Mouse (Mus musculus): Measurements from ENCODE around the gene Dppa1. TPM values are rescaled to one million over a fixed set of nuclear protein-coding genes. Genes with fewer than 3 reads are reported as not detected.

Gene Dppa1
- polyA plus RNA-seq, 1 experiment: not detected

- no peak overlapping the region for H3K4me3 ChIP-seq (ENCODE audit: insufficient read depth, low read length)
- TF ChIP-seq POLR2A (IDR thresholded peaks at IDR 0.05; ENCODE audit: borderline replicate concordance, low read depth, low read length): no peak
- no peak for TF ChIP-seq CTCF (IDR thresholded peaks at IDR 0.05; ENCODE audit: low read depth, low read length)
- H3K4me1 ChIP-seq (ENCODE audit: control insufficient read depth, insufficient read depth, low read length): no peaks in the 10 kb centered on the region
- no peak overlapping the region for H3K27ac ChIP-seq (ENCODE audit: insufficient read depth, low read depth, low read length)
Observed at GRCm38 (mm10) chr11:46564671-46565070, 64.4 kb downstream of the Dppa1 start.

DNA sequence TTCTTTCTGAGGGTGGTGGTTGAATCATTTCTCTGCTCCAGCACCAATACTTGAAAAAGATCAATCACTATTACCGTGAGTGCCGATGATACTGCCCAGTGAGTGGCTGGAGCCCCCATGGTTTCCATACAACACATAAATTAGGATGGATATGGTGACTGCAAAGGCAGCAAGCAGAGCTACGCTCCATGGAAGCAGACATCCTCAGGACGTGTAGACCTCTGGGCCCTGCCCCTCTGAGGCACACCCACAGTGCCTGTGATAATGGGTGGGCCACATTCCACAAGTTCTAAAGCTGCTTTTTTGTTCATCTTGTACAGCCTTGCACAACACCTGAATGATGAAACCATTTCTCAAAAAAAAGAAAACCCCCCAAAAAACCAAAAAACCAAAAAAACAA is 68.0 kb downstream of the Dppa1 start:
- Histone ChIP-seq H3K4me1 (ENCODE audit: control insufficient read depth, insufficient read depth, low read length) (no peaks in the 10 kb centered on the region), H3K27ac (ENCODE audit: insufficient read depth, low read depth, low read length) (no peak overlapping the region), H3K4me3 (ENCODE audit: insufficient read depth, low read length) (no peak overlapping the region)
- no peak for TF ChIP-seq POLR2A (IDR thresholded peaks at IDR 0.05; ENCODE audit: borderline replicate concordance, low read depth, low read length)
- no peak for TF ChIP-seq CTCF (IDR thresholded peaks at IDR 0.05; ENCODE audit: low read depth, low read length)

Other genes with a start within 250 kb of the Dppa1 start
- gene Itk, start 239.7 kb downstream of the Dppa1 start, polyA plus RNA-seq (2012; ENCODE audit: insufficient read depth, insufficient read length, missing spikeins): 0.35 TPM in 1 of 2 replicates, not detected in the other
- gene Fam71b, start 232.7 kb downstream of the Dppa1 start, polyA plus RNA-seq (2012; ENCODE audit: insufficient read depth, insufficient read length, missing spikeins): not detected in 2 replicates
- gene Med7, start 192.3 kb downstream of the Dppa1 start, polyA plus RNA-seq (2012; ENCODE audit: insufficient read depth, insufficient read length, missing spikeins): 33.4 and 39.9 TPM in 2 replicates
- 22.1 and 27.7 TPM in 2 replicates for gene Havcr2, start 174.3 kb downstream of the Dppa1 start, polyA plus RNA-seq (2012; ENCODE audit: insufficient read depth, insufficient read length, missing spikeins)
- not detected in 2 replicates for gene Gm12169, start 105.0 kb downstream of the Dppa1 start, polyA plus RNA-seq (2012; ENCODE audit: insufficient read depth, insufficient read length, missing spikeins)
- gene BC053393, start 57.7 kb downstream of the Dppa1 start, polyA plus RNA-seq (2012; ENCODE audit: insufficient read depth, insufficient read length, missing spikeins): not detected in 2 replicates
- gene Timd2, start 77.8 kb upstream of the Dppa1 start, polyA plus RNA-seq (2012; ENCODE audit: insufficient read depth, insufficient read length, missing spikeins): not detected in 2 replicates
- gene Havcr1, start 105.8 kb upstream of the Dppa1 start, polyA plus RNA-seq (2012; ENCODE audit: insufficient read depth, insufficient read length, missing spikeins): not detected in 2 replicates
- not detected in 2 replicates for gene Timd4, start 181.5 kb upstream of the Dppa1 start, polyA plus RNA-seq (2012; ENCODE audit: insufficient read depth, insufficient read length, missing spikeins)

All from bone marrow macrophage, adult 2 months (primary cell).